25 mouse cellular contexts compared by ENCODE assay signal in the genomic region with DNA sequence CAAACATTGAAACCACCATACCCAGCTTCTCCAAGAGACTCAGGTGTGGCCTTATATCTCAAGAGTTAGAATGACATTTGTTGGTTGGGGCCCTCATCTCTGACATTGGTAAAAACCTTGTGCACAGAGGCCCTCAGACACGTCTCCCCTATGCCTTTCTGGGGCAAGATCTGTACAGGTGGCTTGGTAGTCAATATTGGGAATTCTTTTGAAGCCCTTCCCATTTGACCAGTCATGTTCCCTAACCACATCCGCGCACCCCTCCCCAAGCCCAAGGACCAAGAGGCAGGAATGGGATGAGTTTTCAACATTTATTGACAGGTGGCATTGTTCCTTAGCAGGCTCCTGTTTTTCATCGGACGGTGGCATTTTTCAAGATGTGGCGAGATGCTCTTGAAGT. TPM values are rescaled to one million over a fixed set of nuclear protein-coding genes. Genes with fewer than 3 reads are reported as not detected.
"Had no signal": no experiment of that assay in that cellular context is flagged by ENCODE, and none has a peak within 500 bp of the region (broad histone marks: within the 10 kb centered on the region; RNA-seq: fewer than 3 reads in every experiment).

A gene (minus strand): TSS at position 101 of the 400 bp plus-strand sequence.

- DNase-seq: retina, postnatal 1 day; right cerebral cortex, adult 18-20 months; right cerebral cortex, postnatal 14 days; right cerebral cortex, postnatal 25 days; right cerebral cortex, postnatal 4 days; spleen, adult 18-20 months; thymus, adult 18-20 months; thymus, adult 2 months; thymus, postnatal 14 days; thymus, postnatal 25 days; thymus, postnatal 36 days had no signal

- H3K27ac ChIP-seq: neural tube, embryonic 12.5 days; neural tube, embryonic 13.5 days; neural tube, embryonic 15.5 days; stomach, embryonic 15.5 days; stomach, postnatal 0 days had no signal

- H3K36me3 ChIP-seq: neural tube, embryonic 12.5 days; neural tube, embryonic 13.5 days; neural tube, embryonic 15.5 days; stomach, embryonic 15.5 days had no signal

- H3K4me3 ChIP-seq: neural tube, embryonic 12.5 days; neural tube, embryonic 13.5 days; neural tube, embryonic 15.5 days; stomach, embryonic 15.5 days had no signal

- H3K4me1 ChIP-seq: neural tube, embryonic 12.5 days; neural tube, embryonic 13.5 days; neural tube, embryonic 15.5 days; stomach, embryonic 15.5 days had no signal

RNA-seq across cellular contexts. Expression of the gene that starts here (rescaled TPM):
- total RNA-seq: neutrophil, adult 5-6 weeks had no signal
- polyA plus RNA-seq: neural tube, embryonic 11.5 days; neural tube, embryonic 12.5 days; neural tube, embryonic 13.5 days; neural tube, embryonic 14.5 days; neural tube, embryonic 15.5 days; small intestine, adult 2 months; spleen, adult 2 months; stomach, embryonic 14.5 days; stomach, embryonic 15.5 days; stomach, embryonic 16.5 days; stomach, postnatal 0 days; thymus, postnatal 0 days; urinary bladder, adult 2 months had no signal
